Mouse (Mus musculus) liver, adult 2 months (tissue): Measurements from ENCODE around the gene Arhgdig. TPM values are rescaled to one million over a fixed set of nuclear protein-coding genes. Genes with fewer than 3 reads are reported as not detected.
"Not testable (repeated sequence)": the region's sequence is repeated elsewhere in the genome, so short reads cannot be mapped to it uniquely, and the experiment has no call there.

Experiments
- DNase-seq: peaks from one replicate; pipeline ENCODE4 v3.0.0-alpha.2; 2011; ENCODE audit warnings: low read depth, low spot score; ENCODE audit errors: extremely low read depth
- H3K27ac ChIP-seq: fragments of 200-500 bp; replicated peaks from 2 replicates; pipeline ENCODE4 v1.5.1; 2012; ENCODE audit warnings: low read depth, mild to moderate bottlenecking, control low read depth, inconsistent platforms, low read length; ENCODE audit not compliant: insufficient read depth
- H3K27me3 ChIP-seq: fragments of 200-500 bp; 2 replicates; pipeline ENCODE4 v1.6.1; 2012; ENCODE audit warnings: mild to moderate bottlenecking, moderate library complexity, low read length, inconsistent platforms; ENCODE audit not compliant: control insufficient read depth, insufficient read depth
- H3K36me3 ChIP-seq: fragments of 200-500 bp; 2 replicates; pipeline ENCODE4 v1.6.1; 2012; ENCODE audit warnings: low read length, inconsistent platforms; ENCODE audit not compliant: control insufficient read depth, insufficient read depth
- H3K4me1 ChIP-seq: fragments of 200-500 bp; 2 replicates; pipeline ENCODE4 v1.6.1; 2011; ENCODE audit warnings: low read length; ENCODE audit not compliant: control insufficient read depth, insufficient read depth
- H3K4me3 ChIP-seq: fragments of 200-500 bp; 2 replicates; pipeline ENCODE4 v1.5.1; 2011; ENCODE audit warnings: low read depth, mild to moderate bottlenecking, control low read depth, low read length, moderate library complexity; ENCODE audit not compliant: insufficient read depth
- H3K79me2 ChIP-seq: fragments of 200-500 bp; 2 replicates; pipeline ENCODE4 v1.6.1; 2012; ENCODE audit warnings: inconsistent platforms, mild to moderate bottlenecking, low read length, moderate library complexity; ENCODE audit not compliant: control insufficient read depth, insufficient read depth
- H3K9ac ChIP-seq: fragments of 200-500 bp; 2 replicates; pipeline ENCODE4 v1.6.1; 2012; ENCODE audit warnings: low read depth, mild to moderate bottlenecking, control low read depth, inconsistent platforms, low read length
- CTCF ChIP-seq: fragments of 200-500 bp; IDR thresholded peaks from 2 replicates; pipeline ENCODE4 v1.5.1; 2011; ENCODE audit warnings: low read depth, low read length, control low read depth
- POLR2A ChIP-seq: fragments of 200-500 bp; IDR thresholded peaks from 2 replicates; pipeline ENCODE4 v1.6.1; 2011; ENCODE audit warnings: low read length, control low read depth; ENCODE audit not compliant: insufficient read depth; ENCODE audit errors: extremely low read depth
- WGBS: fragments of 180-500 bp; shearing (Covaris S2); methylation state at CpG from one replicate; pipeline ENCODE4 v1.1.7; 2018; 5-methylcytosine and 5-hydroxymethylcytosine counted together
- polyA plus RNA-seq: library from polyadenylated mRNA; depleted of rRNA; stranded (reverse); fragments of >200 nt; gene quantifications from 2 replicates; pipeline ENCODE4 v1.2.3, GENCODE M21; 2012
- total RNA-seq: library from RNA; depleted of rRNA; stranded (reverse); fragments of >200 nt; gene quantifications from 2 replicates; pipeline ENCODE4 v1.2.3, GENCODE M21; 2014

The Arhgdig gene
- total and polyA plus RNA-seq, 2 experiments: not detected

- Histone ChIP-seq H3K4me1 (no peaks in the 10 kb centered on the region), H3K9ac (no peak overlapping the region), H3K4me3 (no peak overlapping the region), H3K79me2 (no peaks in the 10 kb centered on the region), H3K27ac (no peak overlapping the region), H3K27me3 (no peaks in the 10 kb centered on the region), H3K36me3 (peaks cover 14% of the 10 kb centered on the region)
- TF ChIP-seq CTCF (no peak), POLR2A (no peak)
- DNase-seq: no peak
- WGBS: 92% methylated on average over 15 of the region's 15 CpGs
Measured at GRCm38 (mm10) chr17:26192481-26193190, 14.9 kb downstream of the Arhgdig start.

GRCm38 (mm10) chr17:26191486-26191885 lies 16.1 kb downstream of the Arhgdig start:
- peaks cover 17% of the 10 kb centered on the region for H3K36me3 ChIP-seq
- H3K27ac ChIP-seq, H3K27me3 ChIP-seq, H3K9ac ChIP-seq, DNase-seq, H3K4me3 ChIP-seq, H3K79me2 ChIP-seq, H3K4me1 ChIP-seq: not testable (repeated sequence)
- 93% methylated on average over 7 of the region's 7 CpGs for WGBS

- Histone ChIP-seq H3K27ac (no peak overlapping the region), H3K9ac (no peak overlapping the region), H3K27me3 (no peaks in the 10 kb centered on the region), H3K4me1 (no peaks in the 10 kb centered on the region), H3K79me2 (no peaks in the 10 kb centered on the region), H3K36me3 (peaks cover 32% of the 10 kb centered on the region), H3K4me3 (no peak overlapping the region)
- no peak for DNase-seq
- 97% methylated on average over 11 of the region's 11 CpGs for WGBS
- TF ChIP-seq CTCF: no peak
Measured at GRCm38 (mm10) chr17:26188091-26188805, 19.3 kb downstream of the Arhgdig start.

- no peak for TF ChIP-seq CTCF
- H3K36me3 ChIP-seq: peaks cover 35% of the 10 kb centered on the region
- DNase-seq: no peak
Measured at GRCm38 (mm10) chr17:26187592-26187991, 20.0 kb downstream of the Arhgdig start.

GRCm38 (mm10) chr17:26181179-26181578 lies 26.4 kb downstream of the Arhgdig start:
- WGBS: 89% methylated on average over 3 of the region's 3 CpGs
- no peaks in the 10 kb centered on the region for H3K27me3 ChIP-seq
- H3K4me1 ChIP-seq: no peaks in the 10 kb centered on the region
- no peak overlapping the region for H3K27ac ChIP-seq
- TF ChIP-seq POLR2A: no peak
- TF ChIP-seq CTCF: no peak
- H3K79me2 ChIP-seq: no peaks in the 10 kb centered on the region; the same call in 1 of the 2 replicates
- H3K9ac ChIP-seq: no peak overlapping the region
- H3K4me3 ChIP-seq: no peak overlapping the region
- peaks cover 27% of the 10 kb centered on the region for H3K36me3 ChIP-seq
- no peak for DNase-seq

More at GRCm38 (mm10) chr17:26187592-26187991, 20.0 kb downstream of the Arhgdig start:
- no peak overlapping the region for H3K9ac ChIP-seq
- 81% methylated on average over 5 of the region's 5 CpGs for WGBS
- H3K79me2 ChIP-seq: no peaks in the 10 kb centered on the region
- H3K4me1 ChIP-seq: no peaks in the 10 kb centered on the region
- H3K27ac ChIP-seq: no peak overlapping the region
- no peak overlapping the region for H3K4me3 ChIP-seq
- no peaks in the 10 kb centered on the region for H3K27me3 ChIP-seq

GRCm38 (mm10) chr17:26178611-26179010 lies 29.0 kb downstream of the Arhgdig start:
- Histone ChIP-seq H3K79me2 (no peaks in the 10 kb centered on the region; the same call in 1 of the 2 replicates), H3K36me3 (peaks cover 19% of the 10 kb centered on the region), H3K27ac (no peak overlapping the region), H3K4me1 (no peaks in the 10 kb centered on the region), H3K4me3 (no peak overlapping the region), H3K27me3 (no peaks in the 10 kb centered on the region), H3K9ac (no peak overlapping the region)
- no peak for TF ChIP-seq CTCF
- no peak for TF ChIP-seq POLR2A
- no peak for DNase-seq

- not testable (repeated sequence) for DNase-seq, H3K9ac ChIP-seq, H3K4me3 ChIP-seq, H3K79me2 ChIP-seq, H3K36me3 ChIP-seq, H3K4me1 ChIP-seq, H3K27ac ChIP-seq, H3K27me3 ChIP-seq
- WGBS: 90% methylated on average over 2 of the region's 2 CpGs
Measured at GRCm38 (mm10) chr17:26175248-26175647, 32.3 kb downstream of the Arhgdig start.
